Mouse (Mus musculus): ENCODE data around the gene Mrpl30.

The Mrpl30 gene

GRCm38 (mm10) chr1:37900288-37900687 lies 10.0 kb downstream of the Mrpl30 start:
- no peak for DNase-seq (ENCODE audit: low read depth, low spot score)

- DNase-seq (ENCODE audit: low read depth, low spot score) = peak; percentile 16
Observed at GRCm38 (mm10) chr1:37903178-37903577, 12.9 kb downstream of the Mrpl30 start.

- DNase-seq (ENCODE audit: low read depth, low spot score) = no peak
Observed at GRCm38 (mm10) chr1:37912751-37913150, 22.5 kb downstream of the Mrpl30 start.

- no peak for DNase-seq (ENCODE audit: low read depth, low spot score)
Observed at GRCm38 (mm10) chr1:37916393-37916792, 26.1 kb downstream of the Mrpl30 start, which contains the start of gene Lyg2. TSS of gene Lyg2 (minus strand) at chr1:37916493.

GRCm38 (mm10) chr1:37917666-37918065 lies 27.4 kb downstream of the Mrpl30 start:
- DNase-seq (ENCODE audit: low read depth, low spot score) = no peak

- DNase-seq (ENCODE audit: low read depth, low spot score) = no peak
Observed at GRCm38 (mm10) chr1:37918096-37918495, 27.8 kb downstream of the Mrpl30 start.

GRCm38 (mm10) chr1:37922536-37922935 lies 32.3 kb downstream of the Mrpl30 start:
- DNase-seq (ENCODE audit: low read depth, low spot score) = no peak

GRCm38 (mm10) chr1:37925971-37926370 lies 35.7 kb downstream of the Mrpl30 start:
- no peak for DNase-seq (ENCODE audit: low read depth, low spot score)

GRCm38 (mm10) chr1:37931806-37932205 lies 41.5 kb downstream of the Mrpl30 start:
- DNase-seq (ENCODE audit: low read depth, low spot score) = no peak
